Mouse (Mus musculus) C2C12 (cell line): ENCODE data around the gene Dlgap1.

ENCODE experiments used
- CEBPB ChIP-seq: IDR thresholded peaks from one replicate; pipeline ENCODE4 v1.6.1; 2011; ENCODE audit warnings: low read depth, mild to moderate bottlenecking, control low read depth, moderate library complexity
- CTCF ChIP-seq: IDR thresholded peaks from one replicate; pipeline ENCODE4 v1.5.1; 2011; ENCODE audit not compliant: control insufficient read depth, insufficient read depth, insufficient read length
- USF1 ChIP-seq: IDR thresholded peaks from one replicate; pipeline ENCODE4 v1.6.1; 2011; ENCODE audit warnings: low read depth, mild to moderate bottlenecking, control low read depth, moderate library complexity

DNA sequence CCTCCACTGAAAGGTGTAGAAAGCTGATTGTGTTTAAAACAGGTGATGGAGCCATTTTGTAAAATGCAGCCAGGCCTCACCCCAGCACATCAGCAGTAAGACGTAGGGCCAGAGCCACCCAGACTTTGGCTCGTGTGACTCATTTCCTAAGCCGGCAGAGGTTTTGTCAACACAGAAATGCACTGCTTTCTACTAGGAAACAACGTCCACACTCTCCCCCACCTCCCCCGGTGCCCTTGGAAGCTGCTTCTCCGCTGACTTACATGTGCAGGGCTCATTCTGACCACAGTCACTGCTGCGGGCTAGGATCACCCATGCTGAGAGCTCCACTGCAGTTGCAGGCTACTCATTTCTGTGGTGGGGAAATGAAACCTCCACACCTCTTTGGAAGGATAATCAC lies 533.1 kb downstream of the Dlgap1 start:
- no peak for TF ChIP-seq CTCF
- TF ChIP-seq CEBPB = no peak
- no peak for TF ChIP-seq USF1
